In genomic region chr6:38778887-38779286, GRCm38 (mm10) we compare ENCODE assay signal across 17 mouse cellular contexts.
DNase-seq lines count a peak whose midpoint lies in the region; ATAC-seq and TF ChIP-seq lines count a peak whose summit lies in the region.
"Had no signal": no experiment of that assay in that cellular context is flagged by ENCODE, and none has a peak within 500 bp of the region (broad histone marks: within the 10 kb centered on the region; RNA-seq: fewer than 3 reads in every experiment).

No protein-coding gene starts in this region.

- H3K4me2 ChIP-seq in heart, embryonic 12.5 days, result no peak overlapping the region
- H3K4me2 ChIP-seq in liver, embryonic 15.5 days, result peak overlapping the region; percentile 38
- H3K4me2 ChIP-seq in midbrain, embryonic 15.5 days, result no peak overlapping the region
- no peak overlapping the region for H3K4me2 ChIP-seq in hindbrain, embryonic 12.5 days (replicated peaks)
- H3K4me2 ChIP-seq: embryonic facial prominence, embryonic 12.5 days; limb, embryonic 12.5 days; midbrain, embryonic 11.5 days had no signal

- TF ChIP-seq CTCF in G1E (IDR thresholded peaks at IDR 0.05; ENCODE audit: low read depth, low read length), result no peak

- intact Hi-C loops in heart, postnatal 25 days (cut with DNase I), result no loop called here

- H3K4me3 ChIP-seq in heart, embryonic 12.5 days, result no peak overlapping the region
- H3K4me3 ChIP-seq in G1E (ENCODE audit: low read depth, low read length), result no peak overlapping the region
- H3K4me3 ChIP-seq in liver, embryonic 15.5 days (replicated peaks), result no peak overlapping the region
- H3K4me3 ChIP-seq in midbrain, embryonic 15.5 days, result no peak overlapping the region
- H3K4me3 ChIP-seq in hindbrain, embryonic 12.5 days, result no peak overlapping the region
- H3K4me3 ChIP-seq: embryonic facial prominence, embryonic 12.5 days; forebrain, embryonic 10.5 days; limb, embryonic 12.5 days had no signal

- no peaks in the 10 kb centered on the region for H3K9me3 ChIP-seq in heart, embryonic 12.5 days (replicated peaks)
- H3K9me3 ChIP-seq in G1E (replicated peaks), result no peaks in the 10 kb centered on the region
- no peaks in the 10 kb centered on the region for H3K9me3 ChIP-seq in liver, embryonic 15.5 days (replicated peaks)
- H3K9me3 ChIP-seq in midbrain, embryonic 15.5 days, result no peaks in the 10 kb centered on the region
- no peaks in the 10 kb centered on the region for H3K9me3 ChIP-seq in hindbrain, embryonic 12.5 days (replicated peaks)
- H3K9me3 ChIP-seq: embryonic facial prominence, embryonic 12.5 days; forebrain, embryonic 10.5 days; limb, embryonic 12.5 days had no signal

- no peak for DNase-seq in heart, postnatal 25 days (ENCODE audit: low spot score)
- peak; percentile 71 for DNase-seq in G1E (ENCODE audit: low spot score)
- peak; percentile 80 for DNase-seq in c-Kit-positive CD71-positive TER-119-positive erythroid progenitor cells, embryonic 14.5 days (ENCODE audit: low spot score)
- DNase-seq in adrenal gland, adult 2 months, result no peak
- DNase-seq: adrenal gland, postnatal 10 days; B cell, adult 2 months; cerebellum, postnatal 36 days; gastrocnemius, postnatal 25 days; heart, postnatal 36 days had no signal

- H3K36me3 ChIP-seq in heart, embryonic 12.5 days, result no peaks in the 10 kb centered on the region
- peaks cover 7% of the 10 kb centered on the region for H3K36me3 ChIP-seq in G1E (replicated peaks)
- peaks cover 27% of the 10 kb centered on the region for H3K36me3 ChIP-seq in liver, embryonic 15.5 days (replicated peaks)
- H3K36me3 ChIP-seq in midbrain, embryonic 15.5 days (replicated peaks), result no peaks in the 10 kb centered on the region
- 0 out of 2 replicates have a peak, but pooled peaks cover 2% of the 10 kb centered on the region for H3K36me3 ChIP-seq in hindbrain, embryonic 12.5 days
- H3K36me3 ChIP-seq: embryonic facial prominence, embryonic 12.5 days had no signal

- H3K4me1 ChIP-seq in heart, embryonic 12.5 days (replicated peaks), result peaks cover 26% of the 10 kb centered on the region
- peaks cover 59% of the 10 kb centered on the region for H3K4me1 ChIP-seq in G1E (ENCODE audit: insufficient read depth, low read depth, low read length)
- peaks cover 40% of the 10 kb centered on the region for H3K4me1 ChIP-seq in liver, embryonic 15.5 days (replicated peaks)
- H3K4me1 ChIP-seq in midbrain, embryonic 15.5 days, result peaks cover 4% of the 10 kb centered on the region; the same call in 1 of the 2 replicates
- no peaks in the 10 kb centered on the region for H3K4me1 ChIP-seq in hindbrain, embryonic 12.5 days

- H3K9ac ChIP-seq in heart, embryonic 12.5 days, result no peak overlapping the region
- peak overlapping the region; percentile 11; the same call in 1 of the 2 replicates for H3K9ac ChIP-seq in liver, embryonic 15.5 days
- H3K9ac ChIP-seq in midbrain, embryonic 15.5 days, result no peak overlapping the region
- no peak overlapping the region for H3K9ac ChIP-seq in hindbrain, embryonic 12.5 days
- H3K9ac ChIP-seq: embryonic facial prominence, embryonic 12.5 days; limb, embryonic 12.5 days had no signal

- peak overlapping the region; percentile 18 for H3K27ac ChIP-seq in heart, embryonic 12.5 days (ENCODE audit: poor library complexity, severe bottlenecking)
- H3K27ac ChIP-seq in liver, embryonic 15.5 days (replicated peaks), result peak overlapping the region; percentile 66
- H3K27ac ChIP-seq in midbrain, embryonic 15.5 days, result no peak overlapping the region
- no peak overlapping the region for H3K27ac ChIP-seq in hindbrain, embryonic 12.5 days
- H3K27ac ChIP-seq: embryonic facial prominence, embryonic 12.5 days; forebrain, embryonic 10.5 days; limb, embryonic 12.5 days had no signal

- peak; percentile 79; the same call in 1 of the 2 replicates for ATAC-seq in heart, embryonic 12.5 days (ENCODE audit: insufficient number of reproducible peaks, low FRiP score)
- peak; percentile 98 for ATAC-seq in G1E (ENCODE audit: extremely low read depth, insufficient number of reproducible peaks, low FRiP score, poor library complexity, severe bottlenecking)
- ATAC-seq in liver, embryonic 15.5 days (ENCODE audit: insufficient read depth), result peak; percentile 95
- ATAC-seq in midbrain, embryonic 15.5 days (replicated peaks), result no peak
- no peak for ATAC-seq in hindbrain, embryonic 12.5 days (ENCODE audit: low FRiP score)

- no peaks in the 10 kb centered on the region for H3K27me3 ChIP-seq in heart, embryonic 12.5 days (replicated peaks)
- H3K27me3 ChIP-seq in G1E (ENCODE audit: insufficient read depth, low read length), result no peaks in the 10 kb centered on the region
- no peaks in the 10 kb centered on the region for H3K27me3 ChIP-seq in liver, embryonic 15.5 days
- no peaks in the 10 kb centered on the region for H3K27me3 ChIP-seq in midbrain, embryonic 15.5 days (replicated peaks)
- H3K27me3 ChIP-seq in hindbrain, embryonic 12.5 days, result no peaks in the 10 kb centered on the region
- H3K27me3 ChIP-seq: embryonic facial prominence, embryonic 12.5 days; limb, embryonic 12.5 days had no signal

Comparison
In these comparisons a context has a peak if more than half of its experiments do, and no peak if none do; other contexts are left out.
1. ATAC-seq: peak in heart, embryonic 12.5 days (single experiment), G1E (single experiment) and liver, embryonic 15.5 days (single experiment); none in midbrain, embryonic 15.5 days (single experiment) and hindbrain, embryonic 12.5 days (single experiment).
2. H3K27ac ChIP-seq: peak in heart, embryonic 12.5 days (single experiment) and liver, embryonic 15.5 days (single experiment); none in midbrain, embryonic 15.5 days (single experiment) and hindbrain, embryonic 12.5 days (single experiment).
3. DNase-seq: peak in G1E (single experiment) and c-Kit-positive CD71-positive TER-119-positive erythroid progenitor cells, embryonic 14.5 days (single experiment); none in heart, postnatal 25 days (single experiment) and adrenal gland, adult 2 months (single experiment).